Mouse (Mus musculus): ENCODE measurements at regions not wholly inside any gene's neighbourhood (a gene's known extent, or its start where the extent isn't known, plus 50 kb on each side); places are given as distances from the start of the nearest gene placed in this dataset.

- H3K27me3 ChIP-seq (ENCODE audit: control insufficient read depth, insufficient read depth, low read length), result no peaks in the 10 kb centered on the region
- TF ChIP-seq CTCF (IDR thresholded peaks at IDR 0.05; ENCODE audit: control insufficient read depth, insufficient read depth, insufficient replicate concordance, low read depth, low read length) (no peak), POLR2A (IDR thresholded peaks at IDR 0.05; ENCODE audit: control insufficient read depth, low read depth, low read length) (no peak)
- H3K27ac ChIP-seq (ENCODE audit: control insufficient read depth, insufficient read depth, low read depth, low read length), result no peak overlapping the region
- no peaks in the 10 kb centered on the region for H3K4me1 ChIP-seq (ENCODE audit: control insufficient read depth, insufficient read depth, low read length)
- no peaks in the 10 kb centered on the region for H3K36me3 ChIP-seq (ENCODE audit: control insufficient read depth, insufficient read depth, low read length)
- H3K4me3 ChIP-seq (ENCODE audit: control insufficient read depth, low read depth, low read length), result no peak overlapping the region
Observed at GRCm38 (mm10) chr2:138123331-138123730, 133.0 kb upstream of the Btbd3 start.

DNA sequence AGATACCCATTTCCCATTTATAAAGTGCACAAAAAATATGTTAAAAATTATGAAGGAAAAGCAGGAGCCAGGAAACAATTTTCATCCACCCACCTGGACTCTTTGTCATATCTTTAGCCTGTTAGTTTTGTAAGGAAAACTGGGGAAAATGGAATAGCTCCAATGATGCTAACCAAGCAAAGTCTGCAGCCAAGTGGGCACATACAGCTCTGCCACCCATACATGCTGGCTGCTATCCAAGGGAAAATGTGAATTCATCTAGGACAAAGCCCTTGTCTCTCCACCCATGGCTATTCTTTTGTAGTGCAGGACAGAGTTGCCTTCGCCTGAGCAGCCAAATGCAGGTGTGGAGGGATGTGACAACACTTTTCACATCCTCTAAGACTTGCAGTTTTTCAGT is 135.5 kb upstream of the Btbd3 start:
- H3K36me3 ChIP-seq (ENCODE audit: control insufficient read depth, insufficient read depth, low read length), result no peaks in the 10 kb centered on the region

DNA sequence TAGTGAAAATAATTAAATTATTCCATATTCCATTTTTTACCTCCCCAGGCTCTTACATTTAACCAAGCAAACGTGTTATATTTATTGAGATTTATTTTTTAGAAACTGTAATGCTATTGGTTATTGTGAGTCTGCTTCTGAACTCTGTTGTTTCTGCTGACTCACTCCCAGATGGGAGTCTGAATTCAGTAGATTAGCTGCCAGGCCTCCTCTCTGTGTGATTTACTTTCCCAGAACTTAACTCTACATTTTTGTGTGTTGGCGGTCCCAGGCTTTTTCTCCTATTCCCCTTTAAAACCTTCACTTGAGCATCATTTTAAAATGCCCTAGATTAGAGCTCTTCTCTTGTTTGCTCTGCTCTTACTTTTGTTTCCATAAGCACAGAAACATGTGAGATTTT is 136.2 kb upstream of the Btbd3 start:
- Histone ChIP-seq H3K27ac (ENCODE audit: control insufficient read depth, insufficient read depth, low read depth, low read length) (no peak overlapping the region), H3K36me3 (ENCODE audit: control insufficient read depth, insufficient read depth, low read length) (no peaks in the 10 kb centered on the region), H3K4me1 (ENCODE audit: control insufficient read depth, insufficient read depth, low read length) (no peaks in the 10 kb centered on the region)

More for the DNA sequence above, 135.5 kb upstream of the Btbd3 start:
- H3K4me3 ChIP-seq (ENCODE audit: control insufficient read depth, low read depth, low read length), result no peak overlapping the region
- no peaks in the 10 kb centered on the region for H3K27me3 ChIP-seq (ENCODE audit: control insufficient read depth, insufficient read depth, low read length)
- no peaks in the 10 kb centered on the region for H3K4me1 ChIP-seq (ENCODE audit: control insufficient read depth, insufficient read depth, low read length)
- H3K27ac ChIP-seq (ENCODE audit: control insufficient read depth, insufficient read depth, low read depth, low read length), result no peak overlapping the region
- TF ChIP-seq POLR2A (IDR thresholded peaks at IDR 0.05; ENCODE audit: control insufficient read depth, low read depth, low read length) (no peak), CTCF (IDR thresholded peaks at IDR 0.05; ENCODE audit: control insufficient read depth, insufficient read depth, insufficient replicate concordance, low read depth, low read length) (no peak)

DNA sequence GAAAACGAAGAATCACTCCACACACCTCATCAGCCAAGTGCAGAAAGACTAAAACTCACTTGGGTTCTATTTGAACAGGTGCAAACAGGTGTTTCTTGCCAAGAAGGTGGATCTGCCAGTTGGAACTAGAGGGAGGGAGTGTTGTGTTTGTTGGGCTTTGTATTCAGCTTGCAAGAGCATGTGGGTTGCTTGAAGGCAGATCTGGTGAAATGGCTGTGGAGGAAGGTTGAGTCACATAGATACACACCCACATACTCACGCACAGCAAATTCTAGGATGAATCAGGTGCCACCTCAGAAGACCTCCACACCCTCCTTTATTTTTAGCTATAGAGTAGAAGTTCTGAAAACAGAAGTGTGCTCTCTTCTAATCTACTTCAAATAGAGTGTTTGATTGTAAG is 156.6 kb upstream of the Btbd3 start:
- H3K4me3 ChIP-seq (ENCODE audit: control insufficient read depth, low read depth, low read length), result no peak overlapping the region
- H3K4me1 ChIP-seq (ENCODE audit: control insufficient read depth, insufficient read depth, low read length), result no peaks in the 10 kb centered on the region

More for the DNA sequence above, 136.2 kb upstream of the Btbd3 start:
- H3K27me3 ChIP-seq (ENCODE audit: control insufficient read depth, insufficient read depth, low read length), result no peaks in the 10 kb centered on the region
- TF ChIP-seq POLR2A (IDR thresholded peaks at IDR 0.05; ENCODE audit: control insufficient read depth, low read depth, low read length) (no peak), CTCF (IDR thresholded peaks at IDR 0.05; ENCODE audit: control insufficient read depth, insufficient read depth, insufficient replicate concordance, low read depth, low read length) (no peak)
- H3K4me3 ChIP-seq (ENCODE audit: control insufficient read depth, low read depth, low read length), result no peak overlapping the region

DNA sequence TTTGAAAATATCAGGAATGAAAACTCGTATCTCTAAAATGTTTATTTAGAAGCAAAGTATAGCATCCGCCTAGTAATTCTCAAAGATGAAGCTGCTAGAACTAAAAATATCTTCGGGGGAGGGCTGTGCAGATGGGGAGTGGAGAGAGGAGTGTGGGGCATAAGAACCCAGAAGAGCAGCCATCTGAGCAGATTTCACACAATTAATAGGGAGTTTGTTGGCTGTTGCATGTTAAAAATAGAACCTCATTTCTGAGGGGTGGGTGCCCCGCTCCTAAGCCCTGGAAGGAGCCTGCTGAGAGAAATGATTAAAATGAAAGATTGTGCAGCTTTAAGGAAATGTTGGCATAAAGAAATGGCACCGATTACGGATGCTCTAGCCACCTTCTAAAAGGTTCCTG is 171.0 kb upstream of the Btbd3 start:
- H3K4me1 ChIP-seq (ENCODE audit: control insufficient read depth, insufficient read depth, low read length), result no peaks in the 10 kb centered on the region
- H3K27ac ChIP-seq (ENCODE audit: control insufficient read depth, insufficient read depth, low read depth, low read length), result no peak overlapping the region
- H3K36me3 ChIP-seq (ENCODE audit: control insufficient read depth, insufficient read depth, low read length), result no peaks in the 10 kb centered on the region
- no peaks in the 10 kb centered on the region for H3K27me3 ChIP-seq (ENCODE audit: control insufficient read depth, insufficient read depth, low read length)
- no peak overlapping the region for H3K4me3 ChIP-seq (ENCODE audit: control insufficient read depth, low read depth, low read length)
- TF ChIP-seq POLR2A (IDR thresholded peaks at IDR 0.05; ENCODE audit: control insufficient read depth, low read depth, low read length) (no peak), CTCF (IDR thresholded peaks at IDR 0.05; ENCODE audit: control insufficient read depth, insufficient read depth, insufficient replicate concordance, low read depth, low read length) (no peak)

More for the DNA sequence above, 156.6 kb upstream of the Btbd3 start:
- Histone ChIP-seq H3K36me3 (ENCODE audit: control insufficient read depth, insufficient read depth, low read length) (no peaks in the 10 kb centered on the region), H3K27me3 (ENCODE audit: control insufficient read depth, insufficient read depth, low read length) (no peaks in the 10 kb centered on the region), H3K27ac (ENCODE audit: control insufficient read depth, insufficient read depth, low read depth, low read length) (no peak overlapping the region)
- TF ChIP-seq POLR2A (IDR thresholded peaks at IDR 0.05; ENCODE audit: control insufficient read depth, low read depth, low read length) (no peak), CTCF (IDR thresholded peaks at IDR 0.05; ENCODE audit: control insufficient read depth, insufficient read depth, insufficient replicate concordance, low read depth, low read length) (no peak)

DNA sequence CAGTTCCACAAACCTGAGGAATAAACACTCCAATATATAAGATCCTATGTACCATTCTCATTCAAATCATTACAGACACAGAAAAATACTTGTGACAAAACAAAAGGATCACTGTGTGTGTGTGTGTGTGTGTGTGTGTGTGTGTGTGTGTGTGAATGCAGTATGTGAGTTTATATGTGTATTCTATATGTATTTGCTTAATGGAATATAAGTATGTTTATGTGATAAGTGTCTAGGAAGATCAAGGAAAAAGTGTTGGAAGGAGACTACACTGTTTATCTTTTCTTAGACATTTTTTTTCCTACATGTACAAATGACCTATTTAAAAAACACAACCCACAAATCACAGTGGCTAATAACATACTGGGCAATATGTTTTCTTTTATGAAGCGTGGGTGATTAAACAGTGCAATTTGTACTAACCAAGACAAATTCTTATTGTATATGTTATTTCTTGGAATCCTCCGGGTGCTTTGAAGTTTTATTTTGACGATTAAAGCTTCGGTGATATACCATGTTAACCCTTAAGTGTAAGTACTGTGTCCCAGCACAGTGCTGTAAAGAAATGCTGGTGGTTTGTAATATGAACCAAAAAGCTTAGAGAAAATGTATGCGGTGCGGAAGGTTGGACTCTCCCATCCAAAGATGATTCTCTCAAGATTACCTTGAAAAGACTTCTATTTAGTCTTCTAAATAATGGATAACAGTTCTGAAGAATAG is 171.6 kb upstream of the Btbd3 start:
- TF ChIP-seq POLR2A (IDR thresholded peaks at IDR 0.05; ENCODE audit: control insufficient read depth, low read depth, low read length) (no peak), CTCF (IDR thresholded peaks at IDR 0.05; ENCODE audit: control insufficient read depth, insufficient read depth, insufficient replicate concordance, low read depth, low read length) (no peak)
- Histone ChIP-seq H3K36me3 (ENCODE audit: control insufficient read depth, insufficient read depth, low read length) (no peaks in the 10 kb centered on the region), H3K4me3 (ENCODE audit: control insufficient read depth, low read depth, low read length) (no peak overlapping the region), H3K27ac (ENCODE audit: control insufficient read depth, insufficient read depth, low read depth, low read length) (no peak overlapping the region), H3K27me3 (ENCODE audit: control insufficient read depth, insufficient read depth, low read length) (no peaks in the 10 kb centered on the region), H3K4me1 (ENCODE audit: control insufficient read depth, insufficient read depth, low read length) (no peaks in the 10 kb centered on the region)

DNA sequence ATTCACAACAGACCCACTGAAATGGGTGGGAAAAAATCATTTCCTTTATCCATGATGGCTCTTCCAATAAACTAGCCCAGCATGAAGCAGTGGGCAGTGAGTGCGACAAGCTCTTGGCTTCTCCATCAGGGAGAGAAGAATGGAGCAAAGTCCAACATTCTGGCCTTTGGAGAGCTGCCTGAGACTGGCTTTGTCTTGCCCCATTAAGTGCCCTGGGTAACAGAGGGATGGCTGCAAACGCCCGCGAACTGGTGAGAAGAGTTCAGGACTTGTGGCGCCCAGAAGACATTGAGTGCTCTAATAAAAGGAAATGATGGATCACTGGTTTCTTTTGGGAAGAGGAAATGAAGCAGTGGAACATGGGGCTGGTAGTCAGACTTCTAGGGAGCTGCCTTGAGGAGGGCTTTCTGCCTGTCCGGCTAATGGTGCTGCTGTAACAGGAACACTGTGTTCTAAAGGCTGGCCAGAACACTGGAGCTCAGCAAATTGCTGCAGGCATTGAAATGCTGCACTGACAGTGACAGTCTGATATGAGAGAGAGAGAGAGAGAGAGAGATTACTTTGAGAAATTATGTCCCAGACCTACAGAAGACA is 182.2 kb upstream of the Btbd3 start:
- no peaks in the 10 kb centered on the region for H3K36me3 ChIP-seq (ENCODE audit: control insufficient read depth, insufficient read depth, low read length)
- H3K27ac ChIP-seq (ENCODE audit: control insufficient read depth, insufficient read depth, low read depth, low read length), result no peak overlapping the region
- H3K27me3 ChIP-seq (ENCODE audit: control insufficient read depth, insufficient read depth, low read length), result no peaks in the 10 kb centered on the region
- TF ChIP-seq CTCF (IDR thresholded peaks at IDR 0.05; ENCODE audit: control insufficient read depth, insufficient read depth, insufficient replicate concordance, low read depth, low read length) (no peak), POLR2A (IDR thresholded peaks at IDR 0.05; ENCODE audit: control insufficient read depth, low read depth, low read length) (no peak)
- no peak overlapping the region for H3K4me3 ChIP-seq (ENCODE audit: control insufficient read depth, low read depth, low read length)
- H3K4me1 ChIP-seq (ENCODE audit: control insufficient read depth, insufficient read depth, low read length), result no peaks in the 10 kb centered on the region
